Mouse (Mus musculus) gastrocnemius, adult 8-10 months (tissue): ENCODE data around the gene Hist1h4c. TPM values are rescaled to one million over a fixed set of nuclear protein-coding genes. Genes with fewer than 3 reads are reported as not detected.

Experiments used
- microRNA-seq: library from miRNA; unstranded; fragments of <30 nt; microRNA quantifications from one replicate; pipeline ENCODE4 v1.2.0, GENCODE M21; 2022
- total RNA-seq, 4 experiments: library from RNA; stranded (reverse); gene quantifications; 2 replicates each; pipeline ENCODE4 v1.2.4; 2022

Gene Hist1h4c
- total RNA-seq, 4 experiments from 2014 or later: 66.4 to 87.5 (median 79.3) TPM

Small RNA genes lying within 50 kb of the gene (microRNA-seq; reads per million reads assigned to microRNA genes)
- gene Gm44314 (not detected), gene Gm44350 (not detected)

Other genes starting within 250 kb of the Hist1h4c start
- not detected for gene Btn1a1, start 232.6 kb downstream of the Hist1h4c start, total RNA-seq
- not detected for gene Btn2a2, start 209.6 kb downstream of the Hist1h4c start, total RNA-seq
- gene Hist1h4h, start 167.4 kb downstream of the Hist1h4c start, total RNA-seq: 100 to 1,000 TPM; 131 to 174 (median 160) TPM
- gene Hist1h2af, start 164.5 kb downstream of the Hist1h4c start, total RNA-seq: 1 to 10 TPM in 1 of 4 experiments, not detected in 3; 1.5 TPM
- gene Hist1h3g, start 163.0 kb downstream of the Hist1h4c start, total RNA-seq: 1 to 10 TPM in 1 of 4 experiments, under 1 TPM in 1, not detected in 2; 0.75 to 2.2 TPM
- gene Hist1h2bh, start 155.1 kb downstream of the Hist1h4c start, total RNA-seq: 1 to 10 TPM in 2 of 4 experiments, under 1 TPM in 2; 0.82 to 1.6 (median 1.2) TPM
- 1 to 10 TPM; 3.1 to 5.0 (median 4.4) TPM for gene Hist1h3f, start 154.4 kb downstream of the Hist1h4c start, total RNA-seq
- gene Hist1h4f, start 146.8 kb downstream of the Hist1h4c start, total RNA-seq: 10 to 100 TPM; 14.0 to 20.7 (median 16.1) TPM
- 1 to 10 TPM in 3 of 4 experiments, under 1 TPM in 1; 0.87 to 1.3 (median 1.3) TPM for gene Hist1h1d, start 145.2 kb downstream of the Hist1h4c start, total RNA-seq
- gene Hist1h3e, start 136.1 kb downstream of the Hist1h4c start, total RNA-seq: 10 to 100 TPM; 14.8 to 21.5 (median 18.9) TPM
- gene Hist1h2ae, start 127.2 kb downstream of the Hist1h4c start, total RNA-seq: 1 to 10 TPM in 2 of 4 experiments, under 1 TPM in 2; 0.54 to 1.1 (median 0.88) TPM
- gene Hist1h2bg, start 127.1 kb downstream of the Hist1h4c start, total RNA-seq: 1 to 10 TPM; 5.2 to 8.5 (median 7.2) TPM
- gene Hist1h2bf, start 124.3 kb downstream of the Hist1h4c start, total RNA-seq: 1 to 10 TPM; 2.0 to 6.7 (median 5.1) TPM
- gene Hist1h2ad, start 124.1 kb downstream of the Hist1h4c start, total RNA-seq: 1 to 10 TPM in 1 of 4 experiments, not detected in 3; 2.2 TPM
- 1 to 10 TPM; 2.5 to 4.0 (median 3.2) TPM for gene Hist1h3d, start 122.7 kb downstream of the Hist1h4c start, total RNA-seq
- 10 to 100 TPM; 37.8 to 57.9 (median 48.1) TPM for gene Hist1h4d, start 116.9 kb downstream of the Hist1h4c start, total RNA-seq
- gene Hist1h2be, start 77.3 kb downstream of the Hist1h4c start, total RNA-seq: 10 to 100 TPM; 12.0 to 16.1 (median 12.9) TPM
- 10 to 100 TPM; 32.8 to 56.3 (median 49.3) TPM for gene Hist1h1e, start 75.9 kb downstream of the Hist1h4c start, total RNA-seq
- gene Hist1h2ac, start 14.5 kb downstream of the Hist1h4c start, total RNA-seq: 1 to 10 TPM in 1 of 4 experiments, under 1 TPM in 3; 0.65 to 1.1 (median 0.86) TPM
- 10 to 100 TPM; 59.5 to 67.1 (median 62.0) TPM for gene Hist1h2bc, start 14.3 kb downstream of the Hist1h4c start, total RNA-seq
- gene Hist1h1t, start 2.6 kb downstream of the Hist1h4c start, total RNA-seq: not detected
- 10 to 100 TPM; 23.6 to 29.2 (median 27.1) TPM for gene Hfe, start 12.4 kb upstream of the Hist1h4c start, total RNA-seq
- 100 to 1,000 TPM; 196 to 246 (median 227) TPM for gene Hist1h1c, start 40.4 kb upstream of the Hist1h4c start, total RNA-seq
- not detected for gene Hist1h3c, start 47.1 kb upstream of the Hist1h4c start, total RNA-seq
- 1 to 10 TPM; 1.1 to 1.6 (median 1.4) TPM for gene Hist1h2bb, start 48.3 kb upstream of the Hist1h4c start, total RNA-seq
- gene Hist1h2ab, start 52.7 kb upstream of the Hist1h4c start, total RNA-seq: 1 to 10 TPM in 2 of 4 experiments, under 1 TPM in 1, not detected in 1; 0.97 to 4.9 (median 3.5) TPM
- gene Hist1h3b, start 53.8 kb upstream of the Hist1h4c start, total RNA-seq: 1 to 10 TPM in 2 of 4 experiments, not detected in 2; 2.7 to 2.8 TPM
- gene Hist1h4b, start 58.6 kb upstream of the Hist1h4c start, total RNA-seq: 1 to 10 TPM in 2 of 4 experiments, under 1 TPM in 1, not detected in 1; 0.82 to 2.9 (median 1.8) TPM
- 1 to 10 TPM in 3 of 4 experiments, under 1 TPM in 1; 0.82 to 3.3 (median 1.8) TPM for gene Hist1h4a, start 62.8 kb upstream of the Hist1h4c start, total RNA-seq
- gene Hist1h3a, start 63.9 kb upstream of the Hist1h4c start, total RNA-seq: 1 to 10 TPM; 3.7 to 6.9 (median 4.3) TPM
- 1 to 10 TPM in 1 of 4 experiments, under 1 TPM in 3; 0.46 to 1.1 (median 0.78) TPM for gene Hist1h1a, start 65.2 kb upstream of the Hist1h4c start, total RNA-seq
- gene Trim38, start 71.5 kb upstream of the Hist1h4c start, total RNA-seq: not detected
- not detected for gene Slc17a2, start 108.5 kb upstream of the Hist1h4c start, total RNA-seq
- not detected for gene Slc17a3, start 141.0 kb upstream of the Hist1h4c start, total RNA-seq
- not detected for gene Slc17a1, start 169.3 kb upstream of the Hist1h4c start, total RNA-seq
- not detected for gene Slc17a4, start 216.6 kb upstream of the Hist1h4c start, total RNA-seq
- not detected for gene Hist1h2ba, start 235.7 kb upstream of the Hist1h4c start, total RNA-seq
- not detected for gene Hist1h2aa, start 236.0 kb upstream of the Hist1h4c start, total RNA-seq